Mouse (Mus musculus) hindbrain, embryonic 13.5 days (tissue): ENCODE results near the gene Bach2. TPM values are rescaled to one million over a fixed set of nuclear protein-coding genes. Genes with fewer than 3 reads are reported as not detected.

ENCODE experiments used
- ATAC-seq: fragments of 200-750 bp; cut with Nextera tagmentation; 2 replicates; pipeline ENCODE4 v1.8.0; 2017; ENCODE audit warnings: moderate TSS enrichment; ENCODE audit not compliant: low FRiP score
- H3K27ac ChIP-seq: fragments of 300-500 bp; sonication (generic); 2 replicates; pipeline ENCODE4 v1.5.1; 2015; ENCODE audit warnings: inconsistent platforms, mild to moderate bottlenecking, moderate library complexity
- H3K27me3 ChIP-seq: fragments of 300-500 bp; sonication (generic); 2 replicates; pipeline ENCODE4 v1.6.1; 2015; ENCODE audit warnings: mild to moderate bottlenecking, inconsistent platforms
- H3K36me3 ChIP-seq: fragments of 300-500 bp; sonication (generic); 2 replicates; pipeline ENCODE4 v1.6.1; 2015; ENCODE audit warnings: mild to moderate bottlenecking, inconsistent platforms
- H3K4me1 ChIP-seq: fragments of 300-500 bp; sonication (generic); replicated peaks from 2 replicates; pipeline ENCODE4 v1.6.1; 2015; ENCODE audit warnings: inconsistent platforms
- H3K4me2 ChIP-seq: fragments of 300-500 bp; sonication (generic); 2 replicates; pipeline ENCODE4 v1.6.1; 2015; ENCODE audit warnings: inconsistent platforms, mild to moderate bottlenecking, moderate library complexity
- H3K4me3 ChIP-seq: fragments of 300-500 bp; sonication (generic); 2 replicates; pipeline ENCODE4 v1.5.1; 2015; ENCODE audit warnings: mild to moderate bottlenecking, inconsistent platforms
- H3K9ac ChIP-seq: fragments of 300-500 bp; sonication (generic); 2 replicates; pipeline ENCODE4 v1.6.1; 2015; ENCODE audit warnings: mild to moderate bottlenecking, inconsistent platforms
- H3K9me3 ChIP-seq: fragments of 300-500 bp; sonication (generic); 2 replicates; pipeline ENCODE4 v1.6.1; 2016; ENCODE audit warnings: inconsistent platforms
- WGBS: fragments of 180-500 bp; shearing (Covaris S2); methylation state at CpG from one replicate; pipeline ENCODE4 v1.1.7; 2015; 5-methylcytosine and 5-hydroxymethylcytosine counted together
- polyA plus RNA-seq: library from polyadenylated mRNA; unstranded; fragments of >200 nt; fragmentation: Nextera tagmentation; extraction: Ambion mirVana; gene quantifications from 2 replicates; pipeline ENCODE4 v1.2.1, GENCODE M21; 2015

Gene Bach2
- polyA plus RNA-seq, 1 experiment from 2014 or later: 28.5 TPM

- no peak overlapping the region for H3K9ac ChIP-seq
- peaks cover 56% of the 10 kb centered on the region for H3K4me1 ChIP-seq
- no peak overlapping the region for H3K4me2 ChIP-seq
- no peaks in the 10 kb centered on the region for H3K27me3 ChIP-seq
- H3K9me3 ChIP-seq: no peaks in the 10 kb centered on the region
- no peaks in the 10 kb centered on the region for H3K36me3 ChIP-seq
- ATAC-seq: no peak
- 72% methylated on average over 6 of the region's 6 CpGs for WGBS
- H3K27ac ChIP-seq: no peak overlapping the region
- H3K4me3 ChIP-seq: no peak overlapping the region
Observed at GRCm38 (mm10) chr4:32376527-32376948, 137.9 kb downstream of the Bach2 start.

GRCm38 (mm10) chr4:32379140-32379539 is 140.5 kb downstream of the Bach2 start:
- H3K4me3 ChIP-seq: no peak overlapping the region
- peaks cover 41% of the 10 kb centered on the region for H3K4me1 ChIP-seq
- no peaks in the 10 kb centered on the region for H3K36me3 ChIP-seq
- H3K27ac ChIP-seq: no peak overlapping the region
- WGBS: 89% methylated on average over 7 of the region's 7 CpGs
- ATAC-seq: no peak
- no peak overlapping the region for H3K9ac ChIP-seq
- H3K4me2 ChIP-seq: no peak overlapping the region
- H3K27me3 ChIP-seq: no peaks in the 10 kb centered on the region
- no peaks in the 10 kb centered on the region for H3K9me3 ChIP-seq

- no peak overlapping the region for H3K9ac ChIP-seq
- H3K27me3 ChIP-seq: no peaks in the 10 kb centered on the region
- H3K4me2 ChIP-seq: no peak overlapping the region
- H3K4me3 ChIP-seq: no peak overlapping the region
- H3K4me1 ChIP-seq: peaks cover 34% of the 10 kb centered on the region
- 74% methylated on average over 16 of the region's 16 CpGs for WGBS
- H3K27ac ChIP-seq: peak overlapping the region; percentile 55
- no peaks in the 10 kb centered on the region for H3K9me3 ChIP-seq
- ATAC-seq: peak; percentile 25; the same call in 1 of the 2 replicates
- no peaks in the 10 kb centered on the region for H3K36me3 ChIP-seq
Observed at GRCm38 (mm10) chr4:32381666-32382381, 143.2 kb downstream of the Bach2 start.

GRCm38 (mm10) chr4:32385121-32385520 is 146.5 kb downstream of the Bach2 start:
- peaks cover 63% of the 10 kb centered on the region for H3K4me1 ChIP-seq
- ATAC-seq: no peak
- no peaks in the 10 kb centered on the region for H3K27me3 ChIP-seq
- no peaks in the 10 kb centered on the region for H3K36me3 ChIP-seq
- H3K9ac ChIP-seq: no peak overlapping the region
- WGBS: 85% methylated on average over 2 of the region's 2 CpGs
- no peak overlapping the region for H3K4me2 ChIP-seq
- H3K27ac ChIP-seq: no peak overlapping the region
- no peak overlapping the region for H3K4me3 ChIP-seq
- no peaks in the 10 kb centered on the region for H3K9me3 ChIP-seq

- Histone ChIP-seq H3K36me3 (no peaks in the 10 kb centered on the region), H3K27ac (no peak overlapping the region), H3K4me1 (peaks cover 65% of the 10 kb centered on the region), H3K4me2 (no peak overlapping the region), H3K4me3 (no peak overlapping the region), H3K9ac (no peak overlapping the region), H3K27me3 (no peaks in the 10 kb centered on the region), H3K9me3 (no peaks in the 10 kb centered on the region)
- no peak for ATAC-seq
- 95% methylated on average over 14 of the region's 14 CpGs for WGBS
Observed at GRCm38 (mm10) chr4:32385623-32386022, 147.0 kb downstream of the Bach2 start.

GRCm38 (mm10) chr4:32386346-32386745 is 147.7 kb downstream of the Bach2 start:
- WGBS: 75% methylated on average over 10 of the region's 10 CpGs
- Histone ChIP-seq H3K4me3 (no peak overlapping the region), H3K27ac (no peak overlapping the region), H3K27me3 (no peaks in the 10 kb centered on the region), H3K9me3 (no peaks in the 10 kb centered on the region), H3K9ac (no peak overlapping the region), H3K4me2 (no peak overlapping the region), H3K36me3 (no peaks in the 10 kb centered on the region), H3K4me1 (peaks cover 60% of the 10 kb centered on the region)
- no peak for ATAC-seq

GRCm38 (mm10) chr4:32386931-32387330 is 148.3 kb downstream of the Bach2 start:
- no peaks in the 10 kb centered on the region for H3K9me3 ChIP-seq
- 0 out of 2 replicates have a peak overlapping the region, but pooled peaks have one; percentile 23 for H3K27ac ChIP-seq
- 81% methylated on average over 8 of the region's 8 CpGs for WGBS
- no peak overlapping the region for H3K9ac ChIP-seq
- ATAC-seq: no peak
- H3K27me3 ChIP-seq: no peaks in the 10 kb centered on the region
- H3K36me3 ChIP-seq: no peaks in the 10 kb centered on the region
- H3K4me3 ChIP-seq: no peak overlapping the region
- no peak overlapping the region for H3K4me2 ChIP-seq
- H3K4me1 ChIP-seq: peaks cover 54% of the 10 kb centered on the region

- Histone ChIP-seq H3K27ac (peak overlapping the region; percentile 48; the same call in 1 of the 2 replicates), H3K9me3 (no peaks in the 10 kb centered on the region), H3K36me3 (no peaks in the 10 kb centered on the region), H3K9ac (no peak overlapping the region), H3K4me3 (no peak overlapping the region), H3K4me2 (no peak overlapping the region), H3K27me3 (no peaks in the 10 kb centered on the region), H3K4me1 (peaks cover 49% of the 10 kb centered on the region)
- ATAC-seq: 0 out of 2 replicates have a peak, but pooled peaks have one; percentile 29
- 67% methylated on average over 11 of the region's 11 CpGs for WGBS
Observed at GRCm38 (mm10) chr4:32387479-32388240, 149.1 kb downstream of the Bach2 start.

- WGBS: 89% methylated on average over 9 of the region's 9 CpGs
- 0 out of 2 replicates have a peak overlapping the region, but pooled peaks have one; percentile 10 for H3K9ac ChIP-seq
- no peak overlapping the region for H3K4me3 ChIP-seq
- peak overlapping the region; percentile 30; the same call in 1 of the 2 replicates for H3K27ac ChIP-seq
- peaks cover 47% of the 10 kb centered on the region for H3K4me1 ChIP-seq
- no peak overlapping the region for H3K4me2 ChIP-seq
- H3K36me3 ChIP-seq: no peaks in the 10 kb centered on the region
- no peak for ATAC-seq
- H3K9me3 ChIP-seq: no peaks in the 10 kb centered on the region
- H3K27me3 ChIP-seq: no peaks in the 10 kb centered on the region
Observed at GRCm38 (mm10) chr4:32388564-32388963, 150.0 kb downstream of the Bach2 start.

- Histone ChIP-seq H3K9me3 (no peaks in the 10 kb centered on the region), H3K4me2 (no peak overlapping the region), H3K4me1 (peaks cover 51% of the 10 kb centered on the region), H3K4me3 (no peak overlapping the region), H3K9ac (0 out of 2 replicates have a peak overlapping the region, but pooled peaks have one; percentile 10), H3K27ac (peak overlapping the region; percentile 30), H3K36me3 (no peaks in the 10 kb centered on the region), H3K27me3 (no peaks in the 10 kb centered on the region)
- ATAC-seq: 0 out of 2 replicates have a peak, but pooled peaks have one; percentile 31
- WGBS: 60% methylated on average over 14 of the region's 14 CpGs
Observed at GRCm38 (mm10) chr4:32389107-32389800, 150.7 kb downstream of the Bach2 start.

- Histone ChIP-seq H3K9me3 (no peaks in the 10 kb centered on the region), H3K27ac (no peak overlapping the region), H3K4me1 (peaks cover 45% of the 10 kb centered on the region), H3K9ac (no peak overlapping the region), H3K36me3 (no peaks in the 10 kb centered on the region), H3K4me2 (no peak overlapping the region), H3K27me3 (no peaks in the 10 kb centered on the region), H3K4me3 (no peak overlapping the region)
- 96% methylated on average over 8 of the region's 8 CpGs for WGBS
- no peak for ATAC-seq
Observed at GRCm38 (mm10) chr4:32391260-32391659, 152.7 kb downstream of the Bach2 start.

GRCm38 (mm10) chr4:32393226-32393625 is 154.6 kb downstream of the Bach2 start:
- H3K36me3 ChIP-seq: no peaks in the 10 kb centered on the region
- WGBS: 89% methylated on average over 3 of the region's 3 CpGs
- no peak overlapping the region for H3K4me2 ChIP-seq
- H3K4me1 ChIP-seq: peaks cover 31% of the 10 kb centered on the region
- H3K4me3 ChIP-seq: no peak overlapping the region
- H3K9me3 ChIP-seq: no peaks in the 10 kb centered on the region
- H3K9ac ChIP-seq: no peak overlapping the region
- ATAC-seq: no peak
- 0 out of 2 replicates have a peak overlapping the region, but pooled peaks have one; percentile 19 for H3K27ac ChIP-seq
- no peaks in the 10 kb centered on the region for H3K27me3 ChIP-seq
